Mouse (Mus musculus) megakaryocyte-erythroid progenitor cell, adult 5 weeks (primary cell): ENCODE data around the gene Mettl16. TPM values are rescaled to one million over a fixed set of nuclear protein-coding genes. Genes with fewer than 3 reads are reported as not detected.

Source experiments
- polyA plus RNA-seq: library from polyadenylated mRNA; stranded (reverse); fragments of >175 nt; gene quantifications from 2 replicates; pipeline ENCODE4 v1.2.3, GENCODE M21; 2012

Mettl16 gene
- polyA plus RNA-seq = 16.2 and 17.3 TPM in 2 replicates

DNA sequence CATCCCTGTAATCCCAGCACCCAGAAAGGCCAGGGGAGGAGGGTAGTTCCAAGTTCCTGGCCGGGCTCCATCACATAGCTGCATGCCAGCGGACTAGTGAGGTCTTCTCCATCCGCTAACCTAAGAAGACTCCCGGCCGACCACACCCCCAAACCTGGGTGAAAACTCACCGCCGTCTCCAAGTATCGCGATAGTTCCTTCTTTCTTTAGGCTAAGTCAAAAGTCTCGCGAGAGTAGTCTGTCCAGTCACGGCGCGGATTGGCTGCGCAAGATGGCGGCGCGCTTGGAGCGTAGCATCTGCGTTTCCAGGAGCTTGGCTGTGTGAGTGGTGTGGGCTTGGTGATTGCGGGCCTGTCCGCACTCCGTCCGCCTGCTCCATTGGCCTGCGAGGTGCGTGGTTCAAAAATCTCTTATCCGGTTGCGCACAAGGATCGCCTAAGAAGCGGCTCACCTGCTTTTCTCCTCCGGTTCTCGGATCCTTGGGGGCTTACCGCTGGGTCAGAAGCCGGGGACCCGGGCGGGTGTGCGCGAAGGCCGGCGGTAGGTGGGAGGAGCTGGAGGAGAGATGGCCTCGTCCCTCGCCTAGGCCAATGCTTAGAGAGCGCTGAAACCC, at the start of gene Mettl16:
Mettl16 (plus strand) TSS at position 236 of the 613 bp plus-strand sequence.

DNA sequence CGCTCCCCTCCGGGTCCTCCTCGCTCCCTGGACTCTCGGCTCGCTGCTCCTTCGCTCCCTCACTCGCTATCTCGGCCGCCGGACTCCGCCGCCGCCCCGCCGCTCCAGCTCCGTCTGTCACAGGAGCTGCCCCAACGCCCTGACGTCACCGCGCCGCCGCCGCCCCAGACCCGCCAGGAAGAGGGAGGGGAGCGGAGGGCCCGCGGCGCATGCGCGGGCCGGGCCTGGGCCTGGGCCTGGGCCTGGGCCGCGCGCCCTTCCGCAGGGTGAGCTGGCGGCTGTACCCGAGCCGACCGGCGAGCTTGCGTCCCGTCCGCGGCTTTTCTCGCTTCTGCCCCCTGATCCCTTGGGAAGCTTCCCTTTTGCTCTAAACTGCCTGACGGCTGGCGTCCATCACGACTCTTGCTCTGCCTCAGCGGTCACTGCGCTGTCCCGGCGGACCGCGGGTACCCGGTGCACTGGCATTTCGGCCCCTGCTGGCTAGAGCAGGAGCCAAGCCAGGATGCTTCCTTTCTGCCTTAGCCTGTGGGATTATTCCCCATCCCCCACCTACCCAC, 46.3 kb upstream of the Mettl16 start, which contains the start of gene Pafah1b1:
Pafah1b1 (minus strand) TSS at position 436 of the 557 bp plus-strand sequence.

GRCm38 (mm10) chr11:74830256-74831161, 59.9 kb downstream of the Mettl16 start, which contains the start of gene Mnt:
Mnt (plus strand) TSS chr11:74830920.

Other genes with a start within 250 kb of the Mettl16 start
- 3.9 and 4.2 TPM in 2 replicates for gene Rap1gap2, start 159.9 kb upstream of the Mettl16 start, polyA plus RNA-seq
- 0.18 and 0.21 TPM in 2 replicates for gene Ccdc92b, start 151.2 kb upstream of the Mettl16 start, polyA plus RNA-seq
- gene Cluh, start 121.3 kb upstream of the Mettl16 start, polyA plus RNA-seq = 54.3 and 68.1 TPM in 2 replicates
- 7.4 and 8.1 TPM in 2 replicates for gene Pafah1b1, start 46.2 kb upstream of the Mettl16 start, polyA plus RNA-seq
- gene Mnt, start 60.1 kb downstream of the Mettl16 start, polyA plus RNA-seq = 194 and 252 TPM in 2 replicates
- gene Sgsm2, start 126.2 kb downstream of the Mettl16 start, polyA plus RNA-seq = 11.7 and 17.1 TPM in 2 replicates
- gene Tsr1, start 127.2 kb downstream of the Mettl16 start, polyA plus RNA-seq = 24.5 and 29.6 TPM in 2 replicates
- gene Smg6, start 155.0 kb downstream of the Mettl16 start, polyA plus RNA-seq = 69.0 and 86.3 TPM in 2 replicates
- 2.2 TPM in 2 replicates for gene Srr, start 155.1 kb downstream of the Mettl16 start, polyA plus RNA-seq